Mouse (Mus musculus) granulocyte monocyte progenitor cell, adult 5-6 weeks (primary cell): ENCODE data around the gene Tecr. TPM values are rescaled to one million over a fixed set of nuclear protein-coding genes. Genes with fewer than 3 reads are reported as not detected.

ENCODE experiments used
- ATAC-seq: replicated peaks from 2 replicates; pipeline ENCODE4 v1.8.0; 2016; ENCODE audit warnings: mild to moderate bottlenecking, moderate TSS enrichment, inconsistent platforms; ENCODE audit not compliant: poor library complexity, severe bottlenecking
- total RNA-seq, 2 experiments: library from RNA; stranded (forward) in 1 of 2; stranded (reverse) in 1 of 2; fragments of 200-712, 200-1000 nt in 1 of 2; fragments of >200 nt in 1 of 2; fragmentation: Nextera tagmentation in 1 of 2; gene quantifications; 2 replicates each; pipeline ENCODE4 v1.2.3; 2014 to 2017

The Tecr gene
- total RNA-seq (2014; fragmentation: Nextera tagmentation) = 506 and 549 TPM in 2 replicates
- 230 and 343 TPM in 2 replicates for total RNA-seq (2017)

DNA sequence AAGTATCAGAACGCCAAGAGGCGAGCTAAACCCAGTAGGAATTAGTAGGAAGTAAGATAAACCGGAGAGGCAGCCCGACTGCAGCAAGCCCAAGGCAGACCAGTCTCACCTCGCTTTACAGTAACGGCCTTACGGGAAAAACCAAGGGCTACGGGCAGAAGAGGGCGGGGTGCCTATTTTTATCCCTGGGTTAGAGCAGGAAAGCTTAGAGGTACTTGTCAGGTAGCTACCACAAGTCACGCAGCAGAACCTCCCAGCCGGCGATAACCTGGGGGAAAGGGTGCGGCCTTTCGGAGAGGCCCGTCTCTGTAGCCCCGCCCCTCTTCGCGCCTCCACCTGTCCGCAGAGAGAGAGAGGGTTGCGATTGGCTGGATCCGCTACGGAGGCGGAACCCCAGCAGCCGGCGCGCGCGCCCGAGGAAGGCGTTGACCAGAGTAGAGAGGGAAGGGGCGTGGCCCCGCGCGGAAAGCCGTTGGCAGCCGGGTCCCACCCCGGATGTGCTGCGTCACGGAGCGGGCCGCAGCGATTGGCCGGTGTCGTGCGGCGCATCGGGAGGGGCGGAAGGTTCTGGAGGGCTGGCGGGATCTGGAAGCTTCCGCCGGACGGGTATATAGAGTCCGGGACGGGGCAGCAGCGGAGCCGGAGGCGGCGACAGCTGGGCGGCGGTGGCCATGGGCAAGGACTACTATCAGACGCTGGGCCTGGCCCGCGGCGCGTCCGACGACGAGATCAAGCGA, at the start of gene Tecr, which contains the start of gene Dnajb1:
Tecr (minus strand) TSS at position 311 of the 737 bp plus-strand sequence.
Dnajb1 (plus strand) TSS at position 533 of the 737 bp plus-strand sequence.
- peak; percentile 79 for ATAC-seq

DNA sequence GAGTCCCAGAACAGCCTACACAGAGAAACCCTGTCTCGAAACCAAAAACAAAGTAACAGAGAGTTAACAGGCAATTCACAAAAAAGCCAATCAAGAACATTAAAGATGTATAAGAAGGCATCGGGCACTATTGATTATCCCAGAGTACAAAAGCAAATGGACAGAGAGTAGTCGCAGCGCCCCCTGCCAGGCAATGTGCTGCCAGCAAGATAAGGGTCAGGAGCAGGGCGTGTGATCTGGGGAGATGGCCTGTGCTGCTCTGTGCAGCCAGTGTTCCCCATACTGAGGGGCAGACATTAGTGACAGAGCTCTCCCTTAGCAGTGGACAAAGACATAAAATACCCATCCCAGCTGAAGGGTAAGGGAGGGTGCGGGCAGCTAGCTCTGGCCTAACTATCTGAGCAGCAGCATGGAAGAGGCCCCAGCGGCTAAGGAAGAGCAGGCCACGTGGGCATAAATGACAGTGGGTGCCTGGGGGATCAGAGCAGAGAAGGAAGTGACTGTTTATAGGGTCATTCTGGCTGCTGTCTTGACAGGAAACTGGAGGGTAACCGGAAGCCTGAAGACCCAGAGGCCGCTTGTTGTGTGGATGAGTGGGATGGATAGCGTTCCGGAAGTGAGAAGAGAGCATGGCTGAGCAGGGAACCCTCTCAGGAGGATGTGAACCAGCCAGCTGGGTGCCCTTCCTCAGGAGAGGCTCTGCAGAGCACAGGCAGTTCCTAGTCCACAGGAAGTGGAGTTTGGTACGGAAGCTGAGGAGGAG, 48.9 kb upstream of the Tecr start:
- 0 out of 2 replicates have a peak, but pooled peaks have one; percentile 8 for ATAC-seq

DNA sequence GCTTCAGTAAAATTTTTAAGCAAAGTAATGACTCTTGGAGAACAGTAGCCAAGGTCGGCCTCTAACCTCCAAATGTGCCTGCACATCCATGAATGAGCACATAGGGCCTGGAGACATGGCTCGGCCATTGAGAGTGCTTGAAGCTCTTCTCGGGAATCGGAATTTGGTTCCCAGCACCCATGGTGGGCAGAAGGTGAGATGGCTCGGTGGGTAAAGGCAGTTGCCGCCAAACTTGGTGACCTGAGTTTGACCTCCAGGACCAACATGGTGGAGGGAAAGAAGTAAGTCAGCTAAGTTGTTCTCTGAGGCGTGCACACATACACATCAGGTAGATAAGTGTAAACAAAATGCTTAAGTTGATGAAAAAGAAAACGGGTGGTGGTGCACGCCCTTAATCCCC, 48.3 kb upstream of the Tecr start:
- no peak for ATAC-seq

DNA sequence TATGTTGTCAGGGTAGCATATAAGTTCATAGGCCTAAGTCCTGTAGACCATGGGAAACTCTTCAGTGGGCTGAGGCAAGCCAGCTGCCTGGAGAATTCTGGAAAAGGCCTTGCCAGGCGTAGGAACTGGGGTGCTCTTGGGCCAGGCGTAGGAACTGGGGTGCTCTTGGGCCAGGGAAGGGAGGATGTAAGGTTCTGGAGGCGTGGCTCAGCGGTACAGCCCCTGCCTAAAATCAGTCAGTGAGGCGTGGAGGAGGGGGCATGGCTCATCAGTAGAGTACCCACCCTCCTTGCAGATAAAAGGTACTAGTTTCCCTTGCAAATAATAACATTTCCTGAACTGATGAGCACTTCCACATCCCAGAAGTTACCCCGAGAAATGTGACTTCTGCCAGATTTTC, 47.0 kb upstream of the Tecr start:
- no peak for ATAC-seq

DNA sequence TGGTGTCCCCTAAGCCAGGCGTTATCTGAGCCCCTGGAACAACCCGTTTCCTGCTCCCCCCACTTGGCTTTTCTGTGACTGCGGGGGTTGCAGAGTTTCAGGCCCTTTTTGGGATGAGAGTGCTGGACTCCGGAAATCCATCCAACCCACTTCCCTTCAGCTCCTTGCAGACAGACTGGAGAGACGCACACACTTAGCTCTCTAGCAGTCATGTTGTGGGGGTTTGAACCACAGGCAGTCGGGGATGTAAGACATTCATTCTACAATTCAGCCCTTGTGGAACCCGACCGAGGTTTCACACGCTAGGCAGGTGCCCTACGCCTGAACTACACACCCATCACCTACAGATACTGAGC, 45.9 kb upstream of the Tecr start:
- no peak for ATAC-seq

DNA sequence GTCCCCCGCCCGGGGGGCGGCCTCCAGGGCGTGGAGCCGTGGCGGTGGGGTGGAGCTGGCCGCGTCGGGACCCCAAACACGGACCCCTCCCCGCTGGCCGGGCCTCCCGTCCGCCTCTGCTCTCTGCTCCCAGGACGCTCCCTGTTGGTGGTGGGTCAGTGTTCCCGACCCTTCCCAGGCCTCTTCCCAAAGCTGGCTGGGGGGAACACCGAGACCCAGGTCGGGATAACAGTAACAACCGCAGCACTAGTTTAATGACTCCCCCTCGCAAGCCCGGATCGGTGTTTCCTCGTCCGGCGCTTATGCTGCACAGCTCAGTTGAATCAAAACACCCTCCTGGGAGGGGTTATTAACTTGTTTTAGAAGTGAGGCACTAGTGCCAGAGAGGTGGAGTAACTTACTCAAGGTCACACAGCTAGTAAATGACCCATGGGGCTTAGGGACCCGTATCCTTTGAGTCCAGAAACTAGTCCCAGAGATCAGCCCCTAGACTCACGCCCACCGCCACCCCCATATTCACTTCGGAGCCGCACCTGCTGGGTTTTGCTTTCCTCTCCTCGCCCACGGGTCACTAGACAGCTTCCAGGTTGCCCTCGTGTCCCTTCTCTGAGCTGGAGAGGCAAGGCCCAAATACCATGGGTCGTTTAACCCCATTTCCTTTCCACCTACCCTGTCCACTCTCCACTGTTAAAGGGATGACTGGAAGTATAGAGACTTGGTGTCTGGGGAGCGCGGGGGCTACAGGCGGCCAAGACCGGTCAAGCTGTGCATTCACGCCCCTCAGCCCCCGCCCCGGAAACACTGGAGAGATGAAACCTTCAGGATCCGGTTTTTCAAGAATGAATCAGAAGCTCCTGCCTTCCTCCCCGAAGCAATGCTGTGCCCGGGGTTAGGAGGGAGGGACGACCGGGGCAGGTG, 45.2 kb upstream of the Tecr start:
- peak; percentile 21 for ATAC-seq

DNA sequence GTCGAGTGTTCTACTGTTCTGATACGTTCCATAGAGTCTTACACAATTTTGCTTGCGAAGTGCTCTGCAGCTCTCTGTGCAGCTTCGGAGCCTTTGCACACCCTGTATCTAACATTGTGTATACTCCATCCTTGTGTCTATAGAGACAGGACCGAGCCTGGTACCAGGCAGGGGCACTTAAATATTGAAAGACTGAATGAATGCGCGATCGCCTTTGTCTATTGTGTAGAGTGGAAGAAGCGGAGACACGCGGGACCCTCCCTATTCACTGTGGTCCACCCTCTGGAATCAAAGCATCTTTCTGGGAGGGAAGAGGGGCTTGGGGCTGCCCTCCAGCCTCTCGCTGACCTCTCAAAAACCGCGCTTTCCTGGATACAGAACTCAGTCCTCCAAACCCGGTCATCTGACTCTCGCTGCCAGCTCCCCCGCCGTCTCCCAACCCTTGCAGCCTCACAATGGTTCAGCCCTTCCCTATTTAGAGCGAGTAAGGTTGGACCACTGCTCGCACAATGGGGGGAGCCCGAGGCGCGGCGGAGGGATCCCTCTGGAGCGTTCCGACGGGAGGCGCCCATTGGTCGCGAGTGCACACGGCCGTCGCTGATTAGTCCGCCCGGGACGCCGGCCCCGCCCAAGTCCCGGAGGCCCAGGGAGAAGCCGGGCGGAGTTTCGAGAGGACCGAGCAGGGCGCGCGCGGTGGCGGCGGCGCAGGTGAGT, 44.4 kb upstream of the Tecr start, which contains the start of gene Gipc1:
Gipc1 (plus strand) TSS at position 648 of the 714 bp plus-strand sequence.
- peak; percentile 95 for ATAC-seq

DNA sequence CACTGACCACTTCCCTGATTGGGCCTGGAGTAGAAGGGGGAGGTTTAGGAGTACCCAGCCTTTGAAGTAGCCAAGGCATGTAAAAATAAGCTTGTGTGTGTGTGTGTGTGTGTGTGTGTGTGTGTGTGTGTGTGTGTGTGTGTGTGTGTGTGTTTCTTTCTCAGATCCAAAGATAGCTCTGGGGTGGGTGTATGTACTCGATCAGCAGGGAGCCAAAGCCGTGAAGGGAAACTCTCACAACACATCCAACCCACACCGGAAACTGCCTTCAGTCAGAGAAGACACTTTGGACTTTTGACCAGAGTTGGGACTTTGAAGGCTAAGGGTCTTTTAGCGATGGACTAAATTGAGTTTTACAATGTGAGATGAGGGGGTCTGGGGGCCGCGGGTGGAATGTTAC, 41.9 kb upstream of the Tecr start:
- ATAC-seq = no peak

DNA sequence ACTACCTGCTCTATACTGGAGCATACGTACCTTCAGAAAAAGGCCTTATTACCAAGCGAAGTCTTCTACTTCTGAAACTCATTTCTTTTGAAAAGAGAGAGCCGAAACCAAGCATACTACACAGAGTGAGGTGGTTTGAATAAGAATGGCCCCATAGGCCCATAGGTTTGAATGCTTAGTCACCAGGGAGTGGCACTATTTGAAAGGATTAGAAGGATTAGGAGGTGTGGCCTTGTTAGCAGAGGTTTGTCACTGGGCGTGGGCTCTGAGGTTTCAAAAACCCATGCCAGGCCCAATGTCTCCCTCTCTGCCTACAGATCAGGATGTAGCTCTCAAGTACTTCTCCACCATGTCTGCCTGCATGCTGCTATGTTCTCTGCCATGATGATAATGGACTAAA, 40.3 kb upstream of the Tecr start:
- ATAC-seq = no peak

DNA sequence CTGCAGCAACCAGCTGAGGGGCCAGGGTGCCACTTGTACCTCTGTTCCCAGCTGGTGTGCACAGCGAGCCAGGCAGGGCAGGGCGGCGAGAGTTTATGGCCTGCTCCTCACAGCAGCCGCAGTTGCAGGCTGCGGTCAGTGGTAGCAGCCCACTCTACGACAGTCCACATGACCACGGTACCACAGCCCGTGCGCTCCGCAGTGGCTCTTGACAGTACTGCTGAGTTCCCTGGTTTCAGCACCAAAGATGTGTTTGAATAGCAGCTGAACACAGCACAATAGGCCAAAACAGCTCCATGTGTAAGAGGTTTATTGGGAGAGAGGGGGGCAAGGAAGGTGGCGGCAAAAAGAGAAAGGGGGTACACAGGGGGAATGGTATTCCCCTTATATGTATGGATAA, 39.7 kb upstream of the Tecr start:
- ATAC-seq = no peak

DNA sequence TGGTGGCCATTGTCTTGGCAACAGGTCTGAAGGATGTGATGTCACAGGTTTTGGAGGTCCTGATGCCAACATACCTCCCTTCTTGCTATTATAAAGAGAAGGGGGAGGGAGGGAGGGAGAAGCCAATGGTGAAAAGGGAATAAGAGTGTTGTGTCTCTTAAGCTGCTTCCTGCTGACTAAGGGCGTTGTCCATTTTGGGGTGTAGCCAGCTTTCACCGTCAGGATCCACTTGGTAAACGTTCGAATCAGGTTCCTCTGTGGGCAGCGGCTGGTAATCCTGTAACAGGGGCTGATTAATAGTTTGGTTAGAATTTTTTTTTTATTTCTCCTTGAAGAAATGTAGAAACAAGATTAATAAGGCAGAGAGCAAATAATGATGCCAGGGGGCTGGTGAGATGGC, 31.9 kb upstream of the Tecr start:
- ATAC-seq = no peak

DNA sequence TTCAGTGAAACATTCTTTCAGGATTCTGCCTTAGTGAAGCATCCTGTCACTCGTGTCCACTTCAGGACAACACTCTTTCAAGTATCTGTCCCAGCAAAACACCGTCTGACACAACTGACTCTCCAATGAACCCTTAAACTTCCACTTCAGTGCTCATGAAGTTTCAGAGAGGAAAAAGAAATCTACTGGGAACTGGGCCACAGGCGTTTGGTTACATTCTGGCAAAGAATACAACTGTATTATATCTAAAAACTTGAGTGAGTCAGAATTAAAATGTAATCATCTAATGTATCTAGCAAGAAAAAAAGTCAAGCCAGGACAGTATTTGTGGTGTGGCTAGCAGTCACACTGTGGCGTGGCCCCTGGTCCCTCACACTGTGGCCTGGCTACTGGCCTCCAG, 31.1 kb upstream of the Tecr start:
- no peak for ATAC-seq

DNA sequence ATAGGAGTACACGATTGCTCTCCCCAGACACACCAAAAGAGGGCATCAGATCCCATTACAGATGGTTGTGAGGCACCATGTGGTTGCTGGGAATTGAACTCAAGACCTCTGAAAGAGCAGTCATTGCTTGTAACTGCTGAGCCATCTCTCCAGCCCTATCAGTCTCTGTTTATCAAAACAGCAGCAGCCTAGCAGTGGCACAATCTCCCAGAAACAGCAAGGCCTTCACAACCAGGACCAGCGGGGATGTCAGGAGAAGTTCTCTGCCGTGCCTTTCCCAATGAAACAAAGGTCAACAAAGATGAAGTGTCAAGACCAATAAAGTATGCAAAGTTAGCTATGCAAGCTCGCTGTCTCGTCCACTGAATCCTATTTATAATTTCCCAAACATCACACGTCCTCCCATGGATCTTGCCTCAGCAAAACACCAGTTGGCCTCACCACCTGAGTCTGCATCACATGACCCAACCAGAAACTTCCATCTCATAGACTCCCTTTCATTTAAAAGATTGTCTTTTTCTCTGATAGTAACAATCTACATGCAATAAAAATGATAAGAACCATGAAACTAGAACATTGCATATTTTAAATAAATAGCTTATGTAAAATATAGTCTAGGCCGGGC, 24.4 kb upstream of the Tecr start:
- no peak for ATAC-seq

DNA sequence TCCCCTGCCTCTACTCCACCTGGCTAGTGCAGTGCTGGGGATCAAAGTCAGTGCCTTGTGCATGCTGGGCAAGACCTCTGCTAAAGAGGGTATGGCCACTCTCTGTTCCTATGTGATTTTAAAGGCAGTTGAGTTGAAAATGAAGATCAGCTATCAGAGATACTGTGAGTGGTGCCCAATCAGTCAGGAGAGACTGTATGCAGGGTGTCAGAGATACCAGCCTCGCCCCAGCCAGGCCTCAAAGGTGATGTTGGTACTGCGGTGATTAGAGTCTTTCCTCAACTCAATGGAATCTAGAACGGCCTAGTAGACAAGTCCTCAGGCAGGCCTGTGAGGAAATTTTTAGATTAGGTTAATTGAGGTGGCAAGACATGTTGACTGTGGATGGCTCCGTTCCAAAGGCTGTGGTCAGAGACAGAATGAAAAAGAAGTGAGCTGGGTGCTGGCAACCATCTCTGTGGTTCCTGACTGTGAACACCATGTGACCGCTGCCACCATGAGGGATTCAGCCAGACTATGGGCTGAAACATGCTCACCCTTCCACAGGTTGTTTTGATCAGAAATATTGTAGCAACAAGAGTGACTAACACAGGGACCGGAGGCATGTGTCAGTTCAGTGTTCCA, 18.0 kb upstream of the Tecr start:
- no peak for ATAC-seq

DNA sequence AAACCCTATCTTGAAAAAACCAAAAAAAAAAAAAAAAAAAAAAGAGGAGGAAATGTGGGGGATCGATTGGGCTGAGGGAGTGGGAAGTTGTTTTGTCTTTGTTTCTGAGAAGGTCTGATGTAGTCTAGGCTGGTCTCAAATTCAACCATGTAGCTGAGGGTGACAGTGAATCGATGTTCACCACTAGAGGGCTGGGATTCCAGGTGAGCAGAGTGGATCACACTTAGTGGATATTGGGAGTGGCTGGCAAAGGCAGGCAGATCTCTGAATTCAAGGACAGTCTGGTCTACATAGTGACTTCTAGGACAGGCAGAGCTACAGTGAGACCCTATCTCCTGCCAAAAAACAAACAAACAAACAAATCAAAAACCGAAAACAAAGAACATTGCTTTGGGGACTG, 17.0 kb upstream of the Tecr start:
- ATAC-seq = 0 out of 2 replicates have a peak, but pooled peaks have one; percentile 31

DNA sequence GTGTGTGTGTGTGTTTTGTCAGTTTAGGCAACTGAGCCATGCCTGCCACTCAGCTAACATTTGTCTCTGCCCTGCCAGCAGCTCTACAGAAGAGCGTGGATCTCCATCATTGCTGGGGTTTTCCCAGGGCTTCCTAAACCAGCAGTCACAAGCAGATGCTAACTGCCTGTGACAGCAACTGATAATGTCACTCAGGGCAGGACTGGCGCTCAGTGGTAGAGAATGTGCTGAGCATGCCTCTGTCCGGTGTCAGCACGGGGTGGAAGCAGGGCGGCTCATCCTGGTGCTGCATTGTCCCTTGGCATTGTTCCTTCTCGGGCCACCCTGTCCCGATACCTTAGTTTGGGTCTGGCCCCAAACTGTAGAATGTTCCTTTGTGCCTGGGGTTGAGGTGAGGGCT, 15.8 kb upstream of the Tecr start:
- ATAC-seq = no peak

DNA sequence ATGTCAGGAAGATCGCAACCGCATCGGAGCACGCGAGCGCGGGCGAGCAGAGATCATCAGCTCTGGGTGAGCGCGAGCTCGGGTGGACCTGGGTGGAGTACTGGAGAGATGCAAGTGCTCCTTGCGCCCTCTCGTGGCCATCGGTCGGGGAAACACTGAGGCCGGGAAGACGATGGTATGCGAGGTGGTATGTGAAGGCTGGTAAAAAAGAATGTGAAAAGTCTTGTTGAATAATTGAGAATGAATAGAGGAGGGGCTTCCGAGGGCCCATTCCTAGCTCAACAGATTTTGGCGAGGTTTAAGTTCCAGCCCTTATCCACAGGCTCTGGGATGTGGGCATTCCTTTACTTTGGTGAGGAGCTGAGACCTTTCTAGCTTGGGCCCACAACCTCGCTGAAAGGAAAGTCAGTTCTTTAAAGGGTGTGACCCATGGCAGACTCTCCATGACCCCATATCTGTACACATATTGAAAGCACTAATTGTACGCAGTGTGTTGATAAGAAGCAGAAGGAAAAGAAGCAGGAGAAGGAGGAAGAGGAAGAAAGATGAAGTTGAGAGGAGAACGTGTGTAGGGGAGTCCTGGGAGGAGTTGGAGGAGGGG, 14.7 kb upstream of the Tecr start:
- peak; percentile 89 for ATAC-seq

DNA sequence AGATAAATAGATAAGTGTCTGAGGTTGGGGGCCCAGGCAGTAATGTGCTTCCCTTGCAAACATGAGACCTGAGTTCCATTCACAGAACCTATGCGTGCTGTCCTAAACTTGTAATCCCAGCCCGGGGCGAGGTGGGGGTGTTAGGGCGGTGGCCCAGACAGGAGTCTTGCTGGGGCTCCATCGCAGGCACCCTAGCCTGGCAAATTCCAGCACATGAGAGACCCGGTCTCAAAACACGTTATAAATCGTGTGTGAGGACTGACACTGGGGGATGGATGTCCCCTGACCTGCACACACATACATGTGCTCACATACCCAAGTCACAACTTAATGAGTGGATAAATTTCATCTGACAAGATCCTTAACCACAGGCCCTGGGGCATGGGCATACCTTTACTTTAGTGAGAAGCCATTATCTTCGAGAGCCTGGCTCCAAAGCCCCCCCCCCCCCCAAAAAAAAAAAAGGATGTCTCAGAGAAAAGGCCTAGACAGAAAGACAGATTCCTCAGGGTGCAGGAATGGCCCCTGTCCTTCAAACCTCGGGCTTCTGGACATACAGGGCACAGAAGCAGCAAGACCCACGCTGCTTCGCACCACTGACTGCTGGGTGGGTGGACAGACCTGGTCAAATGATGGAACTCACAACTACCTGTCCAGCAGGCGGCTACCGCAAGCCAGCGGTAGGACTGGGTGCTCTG, 14.1 kb upstream of the Tecr start:
- no peak for ATAC-seq
